Mouse (Mus musculus): Measurements from ENCODE around the gene Dnase1l1.

Gene Dnase1l1

GRCm38 (mm10) chrX:74281732-74282394, at the start of gene Dnase1l1, which contains the start of gene Taz:
Gene Dnase1l1, minus strand, starts transcription at chrX:74282337.
Gene Taz, plus strand, starts transcription at chrX:74281912.
- peak; percentile 90 for ATAC-seq (ENCODE audit: insufficient number of reproducible peaks, low FRiP score, low TSS enrichment)

GRCm38 (mm10) chrX:74330166-74330930, 48.2 kb upstream of the Dnase1l1 start:
- 0 out of 2 replicates have a peak, but pooled peaks have one; percentile 31 for ATAC-seq (ENCODE audit: insufficient number of reproducible peaks, low FRiP score, low TSS enrichment)

GRCm38 (mm10) chrX:74329215-74329671, 47.1 kb upstream of the Dnase1l1 start:
- ATAC-seq (ENCODE audit: insufficient number of reproducible peaks, low FRiP score, low TSS enrichment) = no peak

GRCm38 (mm10) chrX:74328725-74329161, 46.6 kb upstream of the Dnase1l1 start, which contains the start of gene Plxna3:
Gene Plxna3, plus strand, starts transcription at chrX:74329066.
- ATAC-seq (ENCODE audit: insufficient number of reproducible peaks, low FRiP score, low TSS enrichment) = peak; percentile 80

GRCm38 (mm10) chrX:74312540-74313464, 30.7 kb upstream of the Dnase1l1 start, which contains the start of gene Fam50a:
Gene Fam50a, plus strand, starts transcription at chrX:74313033.
- peak; percentile 88; the same call in 1 of the 2 replicates for ATAC-seq (ENCODE audit: insufficient number of reproducible peaks, low FRiP score, low TSS enrichment)

- ATAC-seq (ENCODE audit: insufficient number of reproducible peaks, low FRiP score, low TSS enrichment) = peak; percentile 64
These were observed 22.9 kb upstream of the Dnase1l1 start, which contains the start of gene Gdi1 for GRCm38 (mm10) chrX:74304867-74305700. Gene Gdi1, plus strand, starts transcription at chrX:74304998.

- ATAC-seq (ENCODE audit: insufficient number of reproducible peaks, low FRiP score, low TSS enrichment) = no peak
These were observed 17.6 kb upstream of the Dnase1l1 start for GRCm38 (mm10) chrX:74299721-74300120.

- ATAC-seq (ENCODE audit: insufficient number of reproducible peaks, low FRiP score, low TSS enrichment) = no peak
These were observed 16.2 kb upstream of the Dnase1l1 start for GRCm38 (mm10) chrX:74298348-74298747.

- ATAC-seq (ENCODE audit: insufficient number of reproducible peaks, low FRiP score, low TSS enrichment) = peak; percentile 99
These were observed 14.7 kb upstream of the Dnase1l1 start, which contains the start of gene Atp6ap1 for GRCm38 (mm10) chrX:74296538-74297448. Gene Atp6ap1, plus strand, starts transcription at chrX:74297097.

GRCm38 (mm10) chrX:74293431-74293830, 11.3 kb upstream of the Dnase1l1 start:
- ATAC-seq (ENCODE audit: insufficient number of reproducible peaks, low FRiP score, low TSS enrichment) = no peak

- 0 out of 2 replicates have a peak, but pooled peaks have one; percentile 15 for ATAC-seq (ENCODE audit: insufficient number of reproducible peaks, low FRiP score, low TSS enrichment)
These were observed 928 bp upstream of the Dnase1l1 start for GRCm38 (mm10) chrX:74283092-74283437.

GRCm38 (mm10) chrX:74282395-74283091, 406 bp upstream of the Dnase1l1 start:
- ATAC-seq (ENCODE audit: insufficient number of reproducible peaks, low FRiP score, low TSS enrichment) = peak; percentile 80

- no peak for ATAC-seq (ENCODE audit: insufficient number of reproducible peaks, low FRiP score, low TSS enrichment)
These were observed 951 bp downstream of the Dnase1l1 start for GRCm38 (mm10) chrX:74281041-74281731.

GRCm38 (mm10) chrX:74277916-74278315, 4.2 kb downstream of the Dnase1l1 start:
- ATAC-seq (ENCODE audit: insufficient number of reproducible peaks, low FRiP score, low TSS enrichment) = no peak

- ATAC-seq (ENCODE audit: insufficient number of reproducible peaks, low FRiP score, low TSS enrichment) = no peak
These were observed 8.5 kb downstream of the Dnase1l1 start for GRCm38 (mm10) chrX:74273422-74274322.

Measured in cerebellum, adult (tissue).